Mouse (Mus musculus) retina, postnatal 1 day (tissue): ENCODE measurements around the gene Zfp784.
"Not testable (repeated sequence)": the region's sequence is repeated elsewhere in the genome, so short reads cannot be mapped to it uniquely, and the experiment has no call there.

Source experiments
- DNase-seq: peaks from one replicate; pipeline ENCODE4 v3.0.0-alpha.2; 2012

Gene Zfp784

DNA sequence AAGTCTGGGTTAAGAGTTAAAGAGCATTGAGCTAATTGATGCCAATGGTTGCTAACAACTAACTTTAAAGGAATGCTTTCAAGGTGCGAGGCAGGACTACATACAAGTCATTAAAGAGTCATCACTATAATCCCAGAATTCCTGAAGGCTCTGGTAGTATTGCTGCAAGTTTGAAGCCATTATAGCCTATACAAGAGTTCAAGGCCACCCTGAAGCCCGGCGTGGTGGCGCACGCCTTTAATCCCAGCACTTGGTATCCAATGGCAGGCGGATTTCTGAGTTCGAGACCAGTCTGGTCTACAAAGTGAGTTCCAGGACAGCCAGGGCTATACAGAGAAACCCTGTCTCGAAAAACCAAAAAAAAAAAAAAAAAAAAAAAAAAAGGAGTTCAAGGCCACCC, 18.7 kb downstream of the Zfp784 start:
- not testable (repeated sequence) for DNase-seq

GRCm38 (mm10) chr7:5017931-5018330, 20.3 kb downstream of the Zfp784 start:
- no peak for DNase-seq

GRCm38 (mm10) chr7:5017352-5017751, 20.9 kb downstream of the Zfp784 start:
- no peak for DNase-seq

- no peak for DNase-seq
Observed at GRCm38 (mm10) chr7:5016920-5017319, 21.3 kb downstream of the Zfp784 start.

- no peak for DNase-seq
Observed at GRCm38 (mm10) chr7:5016057-5016456, 22.2 kb downstream of the Zfp784 start.

- DNase-seq: peak; percentile 98
Observed at GRCm38 (mm10) chr7:5015118-5016001, 22.9 kb downstream of the Zfp784 start, which contains the start of gene Gm44973. TSS of gene Gm44973 (plus strand) at chr7:5015496.

DNA sequence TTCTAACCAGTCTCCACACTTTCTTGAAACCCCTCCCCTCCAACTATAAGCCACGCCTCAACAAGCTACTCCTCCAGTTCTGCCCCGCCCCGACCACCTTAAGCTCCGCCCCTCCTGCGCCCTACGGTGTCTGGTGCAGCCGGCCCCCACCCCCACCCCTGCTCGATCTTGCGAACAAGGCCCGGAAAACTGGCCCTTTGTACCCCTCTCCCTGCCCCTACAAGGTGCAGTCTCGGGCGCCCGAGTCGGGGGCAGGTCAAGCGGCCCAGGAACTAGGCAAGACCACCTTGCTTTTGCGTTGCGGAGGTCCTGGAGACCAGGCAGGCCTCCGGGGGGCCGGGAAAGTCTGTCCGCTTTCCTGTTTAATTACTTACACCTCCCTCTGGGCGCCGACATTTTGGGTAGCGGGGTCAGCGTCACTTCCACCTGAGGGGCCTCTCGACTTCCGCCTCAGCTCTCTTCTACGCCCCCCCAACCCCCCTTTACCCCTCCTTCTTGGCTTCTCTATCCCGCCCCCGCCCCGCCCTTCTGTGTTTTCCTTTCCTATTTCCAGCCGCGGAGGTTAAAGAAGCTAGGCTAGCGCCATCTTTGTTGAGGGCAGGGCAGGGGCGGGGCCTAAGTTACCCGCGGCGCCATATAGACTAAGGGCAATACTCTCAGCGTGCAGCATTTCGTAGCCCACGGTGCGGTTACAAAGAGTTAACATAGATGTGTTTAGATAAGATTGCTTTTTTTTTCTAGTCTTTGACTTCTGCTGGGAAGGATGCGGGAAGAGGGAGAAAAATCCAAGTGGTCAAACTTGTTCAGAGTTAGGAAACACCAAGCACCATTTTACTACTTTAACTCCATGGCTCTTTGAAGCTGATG, 23.8 kb downstream of the Zfp784 start, which contains the start of the genes Zfp524 and Fiz1:
Zfp524 (plus strand) TSS at position 165 of the 867 bp plus-strand sequence.
Fiz1 (minus strand) TSS at position 447 of the 867 bp plus-strand sequence.
- peak; percentile 99 for DNase-seq

DNA sequence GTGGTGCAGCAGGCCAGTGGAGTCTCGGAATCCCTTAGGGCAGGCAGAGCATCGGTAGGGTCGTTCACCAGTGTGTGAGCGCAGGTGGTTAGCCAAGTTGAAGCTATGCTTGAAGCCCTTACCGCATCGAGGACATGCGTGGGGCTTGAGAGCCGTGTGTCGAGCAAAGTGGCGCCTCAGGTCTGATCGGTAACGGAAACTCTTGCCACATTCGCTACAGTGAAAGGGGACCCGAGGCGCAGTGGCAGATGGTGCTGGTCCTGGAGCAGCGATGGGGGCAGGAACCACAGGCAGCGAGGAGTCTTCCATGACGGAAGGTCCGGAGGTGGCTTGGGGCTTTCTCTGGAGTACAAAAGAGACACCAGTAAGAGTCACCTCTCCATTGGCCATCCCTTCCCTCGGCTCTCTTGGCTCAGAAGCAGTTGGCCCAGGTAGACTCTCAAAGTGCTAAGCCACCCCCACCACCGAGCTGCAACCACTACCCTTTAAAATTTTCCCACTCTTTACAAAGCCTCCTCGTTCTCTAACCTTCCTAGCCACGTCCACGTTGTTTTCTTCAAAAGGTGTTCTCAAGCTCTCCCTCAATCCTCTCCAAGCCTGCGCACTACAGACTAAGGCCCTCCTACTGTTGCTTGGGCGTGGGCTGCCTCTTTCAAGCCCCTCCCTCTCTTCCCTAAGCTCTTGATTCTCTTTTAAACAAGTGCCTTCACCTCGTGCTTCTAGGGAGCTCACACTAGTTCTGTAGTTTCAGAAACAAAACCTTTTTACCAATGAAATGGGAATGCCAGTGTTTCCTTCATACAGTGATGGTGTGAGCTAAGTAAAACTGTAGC, 25.3 kb downstream of the Zfp784 start:
- DNase-seq: no peak

GRCm38 (mm10) chr7:5008229-5008628, 30.0 kb downstream of the Zfp784 start:
- DNase-seq: no peak

GRCm38 (mm10) chr7:5002876-5003275, 35.4 kb downstream of the Zfp784 start:
- not testable (repeated sequence) for DNase-seq

DNA sequence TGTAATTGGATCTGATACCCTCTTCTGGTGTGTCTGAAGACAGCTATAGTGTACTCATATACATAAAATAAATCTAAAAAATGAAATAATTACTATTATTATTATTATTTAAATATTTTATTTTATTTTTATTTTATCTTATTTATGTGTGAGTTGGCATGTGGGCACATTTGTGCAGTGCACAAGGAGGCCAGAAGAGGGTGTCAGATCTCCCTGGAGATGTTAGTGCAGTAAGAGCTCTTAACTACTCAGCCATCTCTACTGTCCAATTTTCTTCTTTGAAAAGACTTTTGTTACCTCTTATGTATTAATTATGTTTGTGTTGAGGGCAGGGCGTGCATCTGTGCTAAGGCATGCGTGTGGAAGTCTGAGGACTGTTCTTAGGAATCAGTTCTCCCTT, 38.4 kb downstream of the Zfp784 start:
- no peak for DNase-seq

- no peak for DNase-seq
Observed at GRCm38 (mm10) chr7:4996934-4997333, 41.3 kb downstream of the Zfp784 start.

DNA sequence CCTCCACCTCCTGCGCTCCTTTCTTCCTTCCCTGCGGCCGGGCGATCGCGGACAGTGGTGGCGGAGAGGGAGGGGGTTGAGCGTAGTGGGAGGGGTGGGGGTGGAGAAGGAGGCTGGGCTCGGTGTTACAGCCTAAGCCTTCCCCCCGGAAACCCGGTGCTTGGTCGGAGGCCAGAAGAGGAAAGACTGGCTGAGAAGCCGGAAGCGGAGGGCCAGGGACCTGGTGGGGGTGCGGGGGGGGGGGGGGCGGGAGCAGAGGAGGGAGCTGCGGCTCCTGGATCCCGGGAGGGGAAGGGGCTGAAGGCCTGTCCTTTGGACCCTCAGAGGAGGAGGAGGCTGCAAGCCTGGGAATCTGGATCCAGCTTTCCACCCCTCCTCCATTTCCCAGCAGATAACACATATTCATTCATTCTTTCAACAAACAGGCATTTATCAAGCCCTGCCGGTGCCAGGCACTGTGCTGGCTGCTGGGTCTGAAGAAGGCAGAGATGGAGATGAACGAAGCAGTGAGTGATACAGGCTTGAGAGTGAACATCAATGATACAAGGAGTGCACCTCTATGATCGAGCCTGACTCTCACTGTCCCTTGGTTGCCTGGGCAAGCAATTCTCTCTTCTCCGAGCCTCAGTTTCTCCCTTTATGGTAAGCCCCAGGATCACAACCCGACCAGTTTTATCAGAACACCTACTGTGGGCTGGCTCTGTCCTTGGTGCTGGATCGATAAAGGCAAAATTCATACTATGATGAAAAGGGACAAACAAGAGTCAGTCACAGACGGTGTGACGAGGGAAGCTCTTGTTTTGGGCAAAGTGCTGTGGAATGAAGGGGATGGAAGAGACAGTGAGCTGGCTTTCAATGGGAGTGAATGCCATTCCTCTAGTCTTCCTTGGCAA, 42.0 kb downstream of the Zfp784 start, which contains the start of gene Zfp579:
Zfp579 (minus strand) TSS at position 156 of the 893 bp plus-strand sequence.
- peak; percentile 96 for DNase-seq

GRCm38 (mm10) chr7:4995268-4996002, 42.8 kb downstream of the Zfp784 start:
- DNase-seq: no peak

- DNase-seq: no peak
Observed at GRCm38 (mm10) chr7:4993999-4994788, 44.1 kb downstream of the Zfp784 start.

DNA sequence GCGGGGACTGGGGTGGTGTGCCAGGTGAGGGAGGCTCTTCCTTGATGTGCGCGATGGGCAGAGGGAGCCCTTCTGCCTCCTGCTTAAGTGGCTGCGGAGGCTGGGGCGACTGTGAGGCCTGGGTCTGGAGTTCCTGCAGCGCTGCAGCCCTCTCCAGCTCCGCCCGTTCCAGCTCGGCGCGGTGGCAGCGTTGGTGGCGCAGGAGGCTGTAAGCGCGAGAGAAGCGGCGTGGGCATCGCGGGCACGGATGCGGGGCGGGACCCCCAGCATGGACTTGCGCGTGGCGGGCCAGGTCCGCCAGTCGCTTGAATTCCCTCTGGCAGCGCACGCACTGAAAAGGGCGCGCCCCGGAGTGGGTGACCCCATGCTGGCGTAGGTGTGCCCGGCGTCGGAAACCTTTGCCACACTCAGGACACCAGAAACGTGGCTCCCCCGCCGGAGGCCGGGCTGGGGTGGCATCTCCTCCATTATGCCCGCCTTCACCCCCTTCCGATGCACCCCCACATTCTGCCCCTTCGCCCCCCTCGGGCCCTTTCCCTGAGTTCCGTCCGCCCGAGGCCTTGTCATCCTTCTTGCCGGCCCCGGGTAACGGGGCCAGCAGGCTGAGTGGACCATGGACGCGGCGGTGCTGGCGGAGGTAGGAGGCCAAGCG, 44.8 kb downstream of the Zfp784 start:
- DNase-seq: no peak

GRCm38 (mm10) chr7:4988250-4988649, 50.0 kb downstream of the Zfp784 start:
- DNase-seq: no peak
